Mouse (Mus musculus): ENCODE data around the gene Psmc4. TPM values are rescaled to one million over a fixed set of nuclear protein-coding genes. Genes with fewer than 3 reads are reported as not detected.
A peak's percentile ranks its signal among the peaks of the same experiment; 100 is the strongest.

Gene Psmc4
- 100 to 1,000 TPM in 1 of 2 experiments, 10 to 100 TPM in 1; 99.1 to 100 TPM for total RNA-seq (2021)
- long read RNA-seq, experiment 1, transcript Psmc4-201 (11 exons, 1,440 nt), result major isoform, 160 of 192 reads
- long read RNA-seq, experiment 1, partial matches to known transcripts, result 25 of 192 reads
- long read RNA-seq, experiment 1, other reads (novel, unspliced or antisense), result 7 of 192 reads
- long read RNA-seq, experiment 2, transcript Psmc4-201 (11 exons, 1,440 nt), result major isoform, 183 of 223 reads
- long read RNA-seq, experiment 2, partial matches to known transcripts, result 35 of 223 reads
- long read RNA-seq, experiment 2, other reads (novel, unspliced or antisense), result 5 of 223 reads

DNA sequence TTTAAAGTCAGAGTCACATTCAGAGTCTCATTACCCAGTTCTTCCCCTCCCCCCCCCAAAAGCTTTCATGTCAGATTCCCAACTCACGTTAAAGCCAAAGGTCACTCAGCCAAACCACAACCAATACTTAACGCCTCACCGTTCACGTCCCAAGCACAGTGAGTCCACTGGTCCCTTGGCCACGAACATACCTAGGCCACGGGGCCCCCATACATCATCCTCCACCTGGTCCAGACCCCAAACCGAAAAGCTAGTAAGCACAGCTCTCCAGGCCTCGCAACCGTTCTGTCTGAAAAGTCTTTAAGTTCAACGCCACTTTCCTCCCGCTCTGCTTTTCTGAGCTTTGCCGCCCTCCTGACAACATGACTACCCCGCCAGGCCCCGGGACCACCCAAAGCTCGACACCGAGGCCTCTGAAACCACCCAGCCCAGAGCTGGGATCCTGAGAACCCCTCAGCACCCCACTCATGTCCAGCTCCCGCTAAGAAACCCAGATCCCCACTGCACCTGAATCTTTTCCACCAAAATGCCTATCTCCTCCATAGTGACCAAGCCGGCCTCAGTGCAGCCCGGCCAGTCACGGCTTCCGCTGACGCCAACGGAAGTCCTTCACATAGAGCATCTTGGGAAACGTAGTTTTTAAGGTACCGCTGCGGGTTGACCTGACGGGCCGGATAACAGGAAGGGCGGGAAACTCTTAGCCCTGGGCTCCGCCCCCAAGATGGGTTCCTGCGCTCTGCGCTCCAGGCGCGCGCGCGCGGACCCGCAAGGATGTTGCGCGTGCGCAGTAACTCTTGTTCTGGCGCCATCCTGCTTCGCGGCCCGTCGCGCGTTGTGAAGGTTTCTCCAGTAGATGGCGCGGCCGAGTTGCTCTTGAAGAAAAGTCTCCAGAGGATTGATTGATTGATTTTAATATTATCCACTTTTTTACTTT is at the start of gene Psmc4:
Gene Psmc4, minus strand, starts transcription at position 626 of the 934 bp plus-strand sequence.
- intact Hi-C loops (cut with DNase I), result loop anchor here (5.0 kb wide), 2 partner anchors 103 to 158 kb away; no protein-coding TSS in a partner anchor
- peak; percentile 95 to 96 for DNase-seq

DNA sequence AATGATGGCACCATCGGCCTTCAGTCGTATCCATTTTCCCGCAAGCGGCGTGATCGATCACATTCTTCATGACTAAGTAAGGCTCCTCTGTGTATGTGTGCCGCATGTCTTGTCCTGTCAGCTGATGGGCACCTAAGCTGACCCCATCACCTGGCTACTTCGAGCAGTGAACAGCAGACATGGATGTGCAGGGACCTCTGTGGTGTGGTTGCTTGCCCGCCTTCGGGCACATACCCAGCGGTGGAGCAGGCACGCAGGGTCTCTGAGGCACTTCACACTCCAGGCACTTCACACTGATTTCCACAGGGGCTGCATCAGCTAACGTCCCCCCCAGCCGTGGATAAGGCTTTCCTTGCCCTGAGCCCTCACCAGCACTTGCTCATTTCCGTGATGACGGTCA is 49.2 kb upstream of the Psmc4 start:
- intact Hi-C loops (cut with DNase I), result no loop called here
- no peak for DNase-seq

DNA sequence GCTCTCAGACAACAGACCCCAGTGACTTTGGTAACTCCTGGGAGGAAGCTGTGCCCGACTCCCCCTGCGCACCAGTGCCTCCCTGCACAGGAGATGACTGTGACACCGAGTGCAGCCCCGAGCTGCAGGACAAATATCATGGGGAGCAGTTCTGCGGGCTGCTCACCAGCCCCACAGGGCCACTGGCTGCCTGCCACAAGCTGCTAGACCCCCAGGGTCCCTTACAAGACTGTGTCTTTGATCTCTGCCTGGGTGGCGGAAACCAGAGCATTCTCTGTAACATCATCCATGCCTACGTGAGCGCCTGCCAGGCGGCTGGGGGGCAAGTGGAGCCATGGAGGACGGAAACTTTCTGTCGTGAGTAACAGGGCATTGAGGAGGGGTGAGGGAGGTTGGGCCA is 43.6 kb upstream of the Psmc4 start:
- intact Hi-C loops (cut with DNase I), result no loop called here
- DNase-seq, result no peak

DNA sequence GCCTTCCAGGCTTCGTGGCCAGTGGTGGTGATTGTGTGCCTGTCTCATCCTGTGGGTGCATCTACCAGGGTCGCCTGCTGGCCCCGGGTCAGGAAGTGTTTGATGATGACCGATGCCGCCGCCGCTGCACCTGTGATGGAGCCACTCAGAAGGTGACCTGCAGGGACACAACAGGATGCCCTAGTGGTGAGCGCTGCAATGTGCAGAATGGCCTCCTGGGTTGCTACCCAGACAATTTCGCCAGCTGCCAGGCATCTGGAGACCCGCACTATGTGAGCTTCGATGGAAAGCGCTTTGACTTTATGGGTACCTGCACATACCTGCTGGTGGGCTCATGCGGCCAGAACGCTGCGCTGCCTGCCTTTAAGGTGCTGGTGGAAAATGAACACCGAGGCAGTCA is 36.3 kb upstream of the Psmc4 start:
- no peak for DNase-seq
- intact Hi-C loops (cut with DNase I), result no loop called here

DNA sequence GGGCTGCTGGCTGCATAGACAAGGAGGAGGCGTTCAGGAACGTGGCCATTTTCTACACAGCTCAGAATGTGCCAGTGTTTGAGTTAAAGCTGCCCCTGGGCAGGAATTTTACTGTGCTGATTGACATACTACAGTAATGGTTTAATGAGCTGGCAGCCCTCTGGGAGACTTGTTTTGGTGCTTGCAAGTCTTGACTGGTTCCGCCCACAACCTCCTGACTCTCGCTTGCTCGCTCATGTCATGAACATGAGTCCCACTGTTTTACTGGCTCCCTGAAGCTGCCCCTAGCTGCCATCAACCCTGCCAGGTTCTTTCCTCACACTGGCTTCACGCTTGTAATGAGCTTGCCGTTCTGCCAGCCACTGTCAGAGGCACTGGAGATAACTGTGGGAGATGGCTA is 34.3 kb upstream of the Psmc4 start:
- no peak for DNase-seq
- intact Hi-C loops (cut with DNase I), result no loop called here

DNA sequence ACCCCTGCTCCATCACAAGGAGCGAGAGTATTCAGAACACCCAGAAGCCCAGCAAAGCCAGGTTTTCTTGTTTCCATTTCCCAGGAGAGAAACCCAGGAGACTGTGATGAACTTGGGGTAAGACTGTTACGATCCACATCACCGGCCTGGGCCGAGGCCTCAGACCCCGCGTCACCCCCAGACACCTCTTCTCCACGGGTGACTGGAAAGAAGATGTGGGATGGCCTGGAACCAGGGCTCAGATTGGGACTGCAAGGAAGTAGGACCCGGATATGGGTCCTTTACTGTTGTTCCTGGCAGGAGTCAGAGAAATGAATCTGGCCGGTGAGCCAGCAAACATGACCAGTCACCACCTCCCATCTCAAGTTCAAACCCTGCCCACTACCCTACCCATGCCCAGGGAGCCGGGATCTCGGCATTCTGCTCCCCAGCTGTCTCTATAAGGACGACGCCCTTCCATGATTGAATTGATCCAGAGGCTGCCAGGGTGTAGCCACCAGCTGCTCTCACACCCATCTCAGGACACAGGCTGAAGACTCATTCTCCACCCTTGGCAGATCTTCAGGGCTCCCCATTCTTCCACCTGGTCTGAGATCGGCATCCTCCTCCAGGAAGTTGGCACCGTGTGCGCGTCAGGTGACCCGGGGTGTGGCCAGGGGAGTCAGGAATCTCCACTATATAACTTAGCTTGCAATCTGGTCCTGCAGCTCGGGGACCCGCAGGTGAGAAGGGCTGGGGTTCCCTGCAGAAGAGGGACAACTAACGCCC is 20.8 kb upstream of the Psmc4 start, which contains the start of gene Fcgbp:
Gene Fcgbp, plus strand, starts transcription at position 706 of the 768 bp plus-strand sequence.
- intact Hi-C loops (cut with DNase I), result no loop called here
- DNase-seq, result no peak

DNA sequence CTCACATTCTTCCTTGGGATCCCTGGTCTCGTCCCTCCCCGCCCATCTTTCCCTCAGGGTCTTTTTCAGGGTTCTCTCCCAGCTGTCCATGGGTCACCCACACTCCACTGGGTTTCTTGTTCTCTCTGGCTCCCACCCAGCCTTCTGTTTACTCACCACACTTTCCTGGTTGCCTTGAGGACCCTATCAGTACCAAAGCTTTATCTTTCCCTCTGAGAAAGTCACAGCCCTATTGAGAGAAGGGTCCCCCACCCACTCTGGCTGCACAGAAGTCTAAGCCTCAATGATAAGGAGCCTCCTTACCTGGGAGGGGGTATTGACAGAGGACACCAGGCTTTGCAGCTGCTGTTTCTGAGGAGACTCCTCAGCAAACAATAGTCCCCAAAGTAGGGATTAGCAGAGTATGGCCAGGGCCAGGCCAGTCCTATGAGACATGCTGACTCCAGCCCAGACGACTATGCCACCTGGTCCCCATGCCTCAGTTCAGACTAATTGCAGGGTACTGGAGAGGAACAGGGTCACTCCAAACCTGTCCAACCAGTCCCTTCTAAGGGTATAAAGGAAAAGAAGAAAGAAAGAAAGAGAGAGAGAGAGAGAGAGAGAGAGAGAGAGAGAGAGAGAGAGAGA is 19.8 kb upstream of the Psmc4 start:
- intact Hi-C loops (cut with DNase I), result no loop called here
- no peak for DNase-seq

DNA sequence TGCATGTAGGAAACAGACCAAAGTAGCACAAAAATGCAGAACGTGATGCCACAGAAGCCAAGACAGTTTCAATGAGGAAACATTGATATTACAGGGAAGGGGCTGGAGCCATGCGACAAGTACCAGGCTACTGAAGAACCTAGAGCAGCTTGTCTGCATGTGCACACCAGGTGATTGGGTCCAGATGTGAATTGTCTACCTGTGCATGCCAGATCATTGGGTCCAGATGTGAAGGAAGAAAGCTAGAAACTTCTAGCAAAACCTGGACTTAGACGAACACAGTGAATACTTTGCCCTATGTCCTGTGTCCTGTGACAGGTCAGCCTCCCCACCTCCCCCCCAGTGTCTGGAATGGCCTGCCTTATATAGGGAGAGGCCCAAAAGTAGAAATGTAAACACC is 18.8 kb upstream of the Psmc4 start:
- no peak for DNase-seq
- intact Hi-C loops (cut with DNase I), result no loop called here

DNA sequence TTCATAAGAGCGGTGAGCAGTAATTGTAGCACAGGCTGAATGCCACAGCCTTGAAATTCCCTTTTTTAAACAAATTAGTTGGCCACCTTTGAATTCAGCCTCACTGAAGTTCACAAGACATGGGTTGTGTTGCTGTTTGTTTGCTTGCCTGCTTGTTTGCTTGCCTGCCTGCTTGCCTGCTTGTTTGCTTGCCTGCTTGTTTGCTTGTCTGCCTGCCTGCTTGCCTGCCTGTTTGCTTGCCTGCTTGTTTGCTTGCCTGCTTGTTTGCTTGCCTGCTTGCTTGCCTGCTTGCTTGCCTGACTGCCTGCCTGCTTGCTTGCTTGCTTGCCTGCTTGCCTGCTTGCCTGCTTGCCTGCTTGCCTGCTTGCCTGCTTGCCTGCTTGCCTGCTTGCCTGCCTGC is 10.1 kb upstream of the Psmc4 start:
- intact Hi-C loops (cut with DNase I), result no loop called here
- DNase-seq, result no peak

DNA sequence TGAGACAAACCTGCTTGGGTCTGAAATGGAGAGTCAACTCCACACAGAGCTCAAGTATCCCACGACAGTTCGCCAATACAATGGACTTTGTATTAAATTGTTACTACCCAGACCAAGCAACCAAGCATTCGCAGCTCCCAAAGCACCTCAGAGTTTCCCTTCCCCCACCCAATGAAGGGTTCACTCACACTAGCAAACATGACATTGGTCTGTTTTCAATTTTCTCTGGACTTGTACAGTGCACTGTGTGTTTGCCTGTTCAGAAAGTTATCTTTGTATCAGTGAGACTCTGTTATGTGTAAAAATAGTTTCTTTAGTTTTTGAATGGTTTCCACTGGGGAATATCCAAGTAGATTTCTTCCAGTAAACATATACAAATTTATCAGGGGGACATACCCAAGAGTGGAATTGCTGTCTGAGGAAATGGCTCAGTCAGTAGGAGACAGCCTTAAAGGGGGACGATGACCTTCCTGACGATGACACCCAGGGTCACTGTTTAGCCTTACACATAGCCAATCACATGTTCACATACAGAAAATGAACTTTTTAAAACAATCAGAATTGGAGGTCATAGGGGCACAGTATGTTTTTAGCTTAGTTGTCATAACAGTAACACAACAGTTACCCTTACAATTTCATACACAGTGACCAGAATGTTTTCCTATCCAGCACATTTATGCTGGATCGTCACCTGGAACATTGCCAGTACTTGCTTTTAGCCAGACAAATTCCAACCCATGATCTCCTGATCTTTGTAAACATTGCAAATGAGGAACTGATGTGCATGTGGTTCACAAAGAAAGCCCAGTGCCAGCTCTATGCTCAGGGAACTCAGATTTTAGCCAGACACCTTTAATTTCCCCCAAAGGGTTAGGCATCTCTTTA is 3.4 kb upstream of the Psmc4 start:
- DNase-seq, result no peak
- intact Hi-C loops (cut with DNase I), result loop anchor here (5.0 kb wide), 2 partner anchors 99 to 154 kb away; no protein-coding TSS in a partner anchor

DNA sequence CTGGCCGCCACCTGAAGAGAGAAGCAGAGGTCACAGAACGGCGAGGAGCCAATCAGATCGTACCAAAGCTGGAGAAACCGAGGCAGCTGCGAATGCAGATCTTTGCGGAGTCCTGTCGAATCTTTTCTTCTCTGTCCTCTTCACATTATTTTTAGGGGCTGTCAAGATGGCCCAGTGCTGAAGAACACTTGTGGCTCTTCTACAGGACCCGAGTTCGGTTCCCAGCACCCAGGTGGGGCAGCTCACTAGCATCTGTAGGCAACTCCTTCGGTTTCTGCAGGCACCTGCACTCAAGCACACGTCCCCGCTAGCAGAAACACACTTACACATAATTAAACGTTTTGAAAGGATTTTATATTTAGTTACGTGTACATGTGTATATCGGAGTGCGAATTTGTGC is 683 bp upstream of the Psmc4 start:
- intact Hi-C loops (cut with DNase I), result loop anchor here (5.0 kb wide), 2 partner anchors 102 to 157 kb away; no protein-coding TSS in a partner anchor
- no peak for DNase-seq

DNA sequence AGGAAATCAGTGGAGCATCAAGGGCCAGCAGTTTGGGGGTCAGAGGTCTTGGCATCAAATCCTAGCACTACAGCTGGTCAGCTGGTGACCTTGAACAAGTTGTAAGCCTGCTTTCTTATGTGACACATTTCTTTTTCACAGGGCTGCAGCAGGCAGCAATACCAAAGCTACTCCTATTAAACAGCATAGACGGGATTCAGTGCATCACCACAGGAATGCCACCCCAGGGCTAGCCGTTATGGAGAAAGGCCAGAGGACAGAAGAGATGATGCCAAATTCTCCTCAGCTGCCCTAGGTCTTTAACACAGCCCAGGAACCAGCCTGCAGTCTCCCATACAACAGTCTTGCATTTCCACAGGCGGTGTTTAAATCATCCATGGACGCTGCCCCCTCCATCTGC is 5.4 kb downstream of the Psmc4 start:
- DNase-seq, result no peak
- intact Hi-C loops (cut with DNase I), result no loop called here

DNA sequence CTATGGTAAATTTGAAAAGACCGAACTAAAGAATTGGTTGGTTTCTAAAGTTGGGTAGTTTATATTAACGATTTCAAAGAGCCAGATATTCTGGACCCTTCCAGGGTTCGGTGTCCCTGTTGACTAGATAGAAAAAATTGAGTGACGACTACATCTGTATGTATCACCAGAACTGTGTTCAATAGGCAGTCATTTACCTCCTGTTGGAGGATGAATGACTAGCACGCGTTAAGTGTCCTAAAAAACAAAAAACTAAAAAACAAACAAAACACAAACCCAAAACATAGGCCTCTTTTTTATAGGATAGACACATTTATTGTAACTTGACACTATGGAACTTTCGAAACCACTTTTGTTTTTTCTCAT is 35.5 kb downstream of the Psmc4 start:
- intact Hi-C loops (cut with DNase I), result no loop called here
- no peak for DNase-seq

DNA sequence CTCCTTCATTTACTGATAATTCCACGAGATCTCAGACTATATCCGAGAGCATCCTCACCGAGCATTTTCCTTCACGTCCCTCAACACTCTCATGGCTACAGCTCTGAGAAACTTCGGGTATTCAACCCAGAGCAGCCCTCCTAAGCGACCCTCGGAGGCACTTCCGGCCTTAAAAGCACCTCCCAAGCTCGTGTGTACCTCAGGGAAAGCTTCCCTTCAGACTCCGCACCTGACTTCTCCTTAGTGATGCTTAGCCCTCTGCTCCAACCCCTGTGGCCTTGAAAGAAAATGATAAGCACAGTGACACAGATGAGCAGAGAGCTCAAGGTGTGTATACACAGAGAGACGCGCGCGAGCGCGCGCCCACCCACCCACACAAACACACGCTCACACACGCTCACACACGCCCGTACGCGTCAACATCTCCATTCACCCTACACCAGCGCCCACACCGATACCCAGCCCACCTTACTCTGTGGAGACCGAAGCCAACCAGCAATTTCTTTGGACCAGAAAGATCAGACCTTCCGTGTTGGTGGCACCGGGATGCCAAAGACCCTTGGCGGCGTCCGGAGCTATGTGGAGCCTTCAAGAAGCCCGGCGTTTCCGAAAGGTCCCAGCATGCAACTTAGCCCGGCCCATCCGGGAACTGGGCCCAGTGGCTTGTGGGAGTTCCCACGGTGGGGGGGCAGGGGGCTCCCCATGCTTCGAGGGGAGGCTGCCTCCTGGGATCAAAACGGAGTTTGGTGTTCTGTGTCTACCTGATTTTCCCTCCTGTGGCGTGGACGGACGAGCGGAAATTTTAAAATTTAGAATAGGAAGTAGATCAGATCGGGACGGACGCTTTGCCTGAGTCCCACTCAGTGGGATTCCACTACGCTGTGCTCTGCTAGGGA is 36.1 kb downstream of the Psmc4 start, which contains the start of gene Zfp850:
Gene Zfp850, minus strand, starts transcription at position 567 of the 896 bp plus-strand sequence.
- intact Hi-C loops (cut with DNase I), result no loop called here
- DNase-seq, result peak; percentile 44 to 64

DNA sequence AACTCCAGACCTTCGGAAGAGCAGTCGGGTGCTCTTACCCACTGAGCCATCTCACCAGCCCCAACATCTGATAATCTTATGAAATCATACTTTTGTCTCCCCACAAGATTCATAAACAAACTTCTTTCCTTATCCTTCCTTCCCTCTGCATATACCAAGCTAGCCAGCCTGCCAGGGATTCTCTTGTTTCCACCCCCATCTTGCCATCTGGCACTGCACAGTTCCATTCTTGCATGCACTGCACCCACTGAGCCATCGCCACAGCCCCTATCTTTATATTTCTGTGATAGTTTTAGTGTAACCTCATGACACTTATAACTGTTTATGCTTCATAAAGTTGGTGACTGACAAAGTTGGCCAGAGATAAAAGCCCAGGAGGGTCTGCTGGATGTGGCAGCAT is 39.6 kb downstream of the Psmc4 start:
- DNase-seq, result no peak
- intact Hi-C loops (cut with DNase I), result no loop called here

Data from gastrocnemius, postnatal 36 days (tissue).